Mouse (Mus musculus): ENCODE measurements around the gene Camkk2.

Gene Camkk2

GRCm38 (mm10) chr5:122736761-122737160 is 42.4 kb downstream of the Camkk2 start:
- DNase-seq (ENCODE audit: low spot score in 2 of 2): no peak

GRCm38 (mm10) chr5:122735853-122736252 is 43.4 kb downstream of the Camkk2 start:
- DNase-seq (ENCODE audit: low spot score in 2 of 2): no peak

GRCm38 (mm10) chr5:122733881-122734280 is 45.3 kb downstream of the Camkk2 start:
- no peak for DNase-seq (ENCODE audit: low spot score in 2 of 2)

- peak; percentile 26 to 33 for DNase-seq (ENCODE audit: low spot score in 2 of 2)
These were observed 47.1 kb downstream of the Camkk2 start for GRCm38 (mm10) chr5:122731991-122732673.

- DNase-seq (ENCODE audit: low spot score in 2 of 2): peak; percentile 59 to 71
These were observed 47.9 kb downstream of the Camkk2 start for GRCm38 (mm10) chr5:122731321-122731720.

- DNase-seq (ENCODE audit: low spot score in 2 of 2): no peak
These were observed 48.4 kb downstream of the Camkk2 start for GRCm38 (mm10) chr5:122730776-122731175.

- no peak for DNase-seq (ENCODE audit: low spot score in 2 of 2)
These were observed 52.1 kb downstream of the Camkk2 start for GRCm38 (mm10) chr5:122727096-122727495.

- no peak for DNase-seq (ENCODE audit: low spot score in 2 of 2)
These were observed 52.6 kb downstream of the Camkk2 start for GRCm38 (mm10) chr5:122726595-122726994.

- peak; percentile 56 to 70 for DNase-seq (ENCODE audit: low spot score in 2 of 2)
These were observed 53.1 kb downstream of the Camkk2 start for GRCm38 (mm10) chr5:122726068-122726467.

- DNase-seq (ENCODE audit: low spot score in 2 of 2): no peak
These were observed 53.8 kb downstream of the Camkk2 start for GRCm38 (mm10) chr5:122725453-122725852.

GRCm38 (mm10) chr5:122719168-122719567 is 60.0 kb downstream of the Camkk2 start:
- DNase-seq (ENCODE audit: low spot score in 2 of 2): peak; percentile 54 to 61

GRCm38 (mm10) chr5:122718400-122718799 is 60.8 kb downstream of the Camkk2 start:
- no peak for DNase-seq (ENCODE audit: low spot score in 2 of 2)

- peak in 1 of 2 experiments; percentile 21 for DNase-seq (ENCODE audit: low spot score in 2 of 2)
These were observed 62.4 kb downstream of the Camkk2 start for GRCm38 (mm10) chr5:122716793-122717192.

- no peak for DNase-seq (ENCODE audit: low spot score in 2 of 2)
These were observed 63.5 kb downstream of the Camkk2 start for GRCm38 (mm10) chr5:122715723-122716122.

GRCm38 (mm10) chr5:122708819-122709218 is 70.4 kb downstream of the Camkk2 start:
- DNase-seq (ENCODE audit: low spot score in 2 of 2): no peak

GRCm38 (mm10) chr5:122707276-122708181 is 71.7 kb downstream of the Camkk2 start, which contains the start of gene P2rx4:
TSS of gene P2rx4 (plus strand) at chr5:122707544.
- peak; percentile 80 to 92 for DNase-seq (ENCODE audit: low spot score in 2 of 2)

- DNase-seq (ENCODE audit: low spot score in 2 of 2): no peak
These were observed 72.3 kb downstream of the Camkk2 start for GRCm38 (mm10) chr5:122706917-122707275.

- DNase-seq (ENCODE audit: low spot score in 2 of 2): no peak
These were observed 74.0 kb downstream of the Camkk2 start for GRCm38 (mm10) chr5:122705174-122705573.

- DNase-seq (ENCODE audit: low spot score in 2 of 2): no peak
These were observed 74.6 kb downstream of the Camkk2 start for GRCm38 (mm10) chr5:122704571-122704970.

- no peak for DNase-seq (ENCODE audit: low spot score in 2 of 2)
These were observed 75.6 kb downstream of the Camkk2 start for GRCm38 (mm10) chr5:122703574-122703973.

GRCm38 (mm10) chr5:122702156-122702555 is 77.1 kb downstream of the Camkk2 start:
- DNase-seq (ENCODE audit: low spot score in 2 of 2): no peak

GRCm38 (mm10) chr5:122700837-122701212 is 78.4 kb downstream of the Camkk2 start:
- DNase-seq (ENCODE audit: low spot score in 2 of 2): no peak
